Mouse (Mus musculus) liver, adult 2 months (tissue): ENCODE results near the gene Pls3.
"Not testable (repeated sequence)": the region's sequence is repeated elsewhere in the genome, so short reads cannot be mapped to it uniquely, and the experiment has no call there.

Experiments used
- CTCF ChIP-seq: fragments of 200-500 bp; IDR thresholded peaks from 2 replicates; pipeline ENCODE4 v1.5.1; 2011; ENCODE audit warnings: low read depth, low read length, control low read depth
- POLR2A ChIP-seq: fragments of 200-500 bp; IDR thresholded peaks from 2 replicates; pipeline ENCODE4 v1.6.1; 2011; ENCODE audit warnings: low read length, control low read depth; ENCODE audit not compliant: insufficient read depth; ENCODE audit errors: extremely low read depth

DNA sequence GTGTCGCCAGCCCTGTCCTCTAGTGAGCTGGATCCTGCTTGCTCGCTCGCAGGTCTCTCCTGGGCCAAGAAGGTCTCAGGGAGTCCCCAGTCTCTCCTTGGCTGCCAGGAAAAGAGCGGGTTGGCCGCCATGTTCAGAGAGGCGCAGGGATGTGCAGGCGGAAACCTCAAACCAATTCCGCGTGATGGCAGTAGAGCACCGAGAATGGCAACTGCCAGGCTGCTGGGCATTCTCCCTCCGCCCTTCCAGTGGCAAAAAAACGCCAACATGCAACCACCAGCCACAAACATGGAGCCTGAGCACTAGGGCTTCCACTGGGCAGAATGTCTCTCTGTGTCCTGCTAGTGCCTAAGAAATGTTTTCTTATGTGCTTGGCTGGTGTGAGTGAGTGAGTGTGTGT is 115.9 kb downstream of the Pls3 start:
- TF ChIP-seq CTCF, POLR2A: not testable (repeated sequence)
